Mouse (Mus musculus): ENCODE results near the gene S100z.

GRCm38 (mm10) chr13:95475124-95475523, 3.4 kb downstream of the S100z start:
- TF ChIP-seq CTCF (IDR thresholded peaks at IDR 0.05; ENCODE audit: low read depth) (no peak), EP300 (IDR thresholded peaks at IDR 0.05; ENCODE audit: low read depth) (no peak)
